Mouse (Mus musculus): ENCODE measurements around the gene Gm14440. TPM values are rescaled to one million over a fixed set of nuclear protein-coding genes. Genes with fewer than 3 reads are reported as not detected.
"Not testable (repeated sequence)": the region's sequence is repeated elsewhere in the genome, so short reads cannot be mapped to it uniquely, and the experiment has no call there.

Gene Gm14440
- polyA plus RNA-seq (2016; fragmentation: Nextera tagmentation; extraction: Ambion mirVana), result 0.70 and 5.0 TPM in 2 replicates

- not testable (repeated sequence) for H3K27ac ChIP-seq; H3K4me2 ChIP-seq (replicated peaks); H3K4me1 ChIP-seq; H3K9me3 ChIP-seq (replicated peaks); H3K4me3 ChIP-seq; H3K27me3 ChIP-seq; H3K9ac ChIP-seq; ATAC-seq (ENCODE audit: low FRiP score); H3K36me3 ChIP-seq
- no CpG with 5 or more reads among the region's 6 CpGs for WGBS
Observed at GRCm38 (mm10) chr2:175274825-175275224, at the start of gene Gm14440. TSS of gene Gm14440 (plus strand) at chr2:175275125.

Other genes with a start within 250 kb of the Gm14440 start
- gene Gm14393, start 207.3 kb upstream of the Gm14440 start, polyA plus RNA-seq (2016; fragmentation: Nextera tagmentation; extraction: Ambion mirVana), result 0.98 and 1.0 TPM in 2 replicates
- gene Gm14399, start 133.1 kb upstream of the Gm14440 start, polyA plus RNA-seq (2016; fragmentation: Nextera tagmentation; extraction: Ambion mirVana), result 6.4 and 7.0 TPM in 2 replicates
- 0.87 and 1.1 TPM in 2 replicates for gene Gm14443, start 99.3 kb upstream of the Gm14440 start, polyA plus RNA-seq (2016; fragmentation: Nextera tagmentation; extraction: Ambion mirVana)
- 3.2 and 6.1 TPM in 2 replicates for gene Gm14391, start 68.2 kb upstream of the Gm14440 start, polyA plus RNA-seq (2016; fragmentation: Nextera tagmentation; extraction: Ambion mirVana)
- 18.8 and 18.9 TPM in 2 replicates for gene Gm4631, start 63.1 kb downstream of the Gm14440 start, polyA plus RNA-seq (2016; fragmentation: Nextera tagmentation; extraction: Ambion mirVana)
- gene Zfp968, start 97.3 kb downstream of the Gm14440 start, polyA plus RNA-seq (2016; fragmentation: Nextera tagmentation; extraction: Ambion mirVana), result 6.5 and 6.6 TPM in 2 replicates
- 12.9 and 15.3 TPM in 2 replicates for gene Gm4724, start 160.7 kb downstream of the Gm14440 start, polyA plus RNA-seq (2016; fragmentation: Nextera tagmentation; extraction: Ambion mirVana)
- gene Zfp965, start 194.9 kb downstream of the Gm14440 start, polyA plus RNA-seq (2016; fragmentation: Nextera tagmentation; extraction: Ambion mirVana), result 6.0 and 8.8 TPM in 2 replicates